Mouse (Mus musculus) MEL (cell line): ENCODE data around the gene Col4a4.

ENCODE experiments used
- CTCF ChIP-seq, 3 experiments: IDR thresholded peaks in 2 of 3; conservative IDR thresholded peaks in 1 of 3; 2 replicates each; pipeline ENCODE4 v1.5.1; 2011 to 2012; ENCODE audit warnings: low read length in 3 of 3, low read depth in 2 of 3, mild to moderate bottlenecking in 2 of 3, improper control_type of control experiment in 1 of 3, inconsistent platforms in 1 of 3, mixed read lengths in 1 of 3, moderate library complexity in 1 of 3; ENCODE audit not compliant: control insufficient read depth in 1 of 3, insufficient read depth in 1 of 3, poor library complexity in 1 of 3, severe bottlenecking in 1 of 3
- E2F4 ChIP-seq: IDR thresholded peaks from 2 replicates; pipeline ENCODE4 v1.6.1; 2011; ENCODE audit warnings: low read depth, low read length, improper control_type of control experiment, borderline replicate concordance
- HCFC1 ChIP-seq: IDR thresholded peaks from 2 replicates; pipeline ENCODE4 v1.6.1; 2012; ENCODE audit warnings: low read depth, mild to moderate bottlenecking, inconsistent platforms, low read length, improper control_type of control experiment, moderate library complexity
- MAZ ChIP-seq: IDR thresholded peaks from 2 replicates; pipeline ENCODE4 v1.6.1; 2012; ENCODE audit warnings: low read depth, mild to moderate bottlenecking, inconsistent platforms, low read length, improper control_type of control experiment
- MEF2A ChIP-seq: IDR thresholded peaks from 2 replicates; pipeline ENCODE4 v1.6.1; 2014; ENCODE audit warnings: low read depth, mild to moderate bottlenecking, inconsistent platforms, low read length, improper control_type of control experiment; ENCODE audit not compliant: poor library complexity, insufficient replicate concordance, severe bottlenecking; ENCODE audit errors: extremely low read depth
- MYB ChIP-seq: IDR thresholded peaks from 2 replicates; pipeline ENCODE4 v1.6.1; 2011; ENCODE audit warnings: mild to moderate bottlenecking, low read depth, low read length, improper control_type of control experiment
- POLR2A ChIP-seq, 2 experiments: IDR thresholded peaks; 2 replicates each; pipeline ENCODE4 v1.6.1; 2011 to 2012; ENCODE audit warnings: low read length in 2 of 2, mild to moderate bottlenecking in 2 of 2, control low read depth in 1 of 2, improper control_type of control experiment in 1 of 2, low read depth in 1 of 2, moderate library complexity in 1 of 2; ENCODE audit not compliant: control insufficient read depth in 1 of 2, insufficient read depth in 1 of 2, poor library complexity in 1 of 2
- ZMIZ1 ChIP-seq: IDR thresholded peaks from 2 replicates; pipeline ENCODE4 v1.6.1; 2012; ENCODE audit warnings: low read depth, mild to moderate bottlenecking, inconsistent platforms, low read length, improper control_type of control experiment, moderate library complexity
- ZNF384 ChIP-seq: IDR thresholded peaks from 2 replicates; pipeline ENCODE4 v1.6.1; 2012; ENCODE audit warnings: low read depth, mild to moderate bottlenecking, inconsistent platforms, low read length, improper control_type of control experiment

GRCm38 (mm10) chr1:82569405-82569804 lies 17.2 kb downstream of the Col4a4 start:
- TF ChIP-seq MYB (no peak), MEF2A (no peak), ZMIZ1 (no peak), MAZ (no peak), CTCF (IDR thresholded peaks at IDR 0.05 in 2 of 3, conservative IDR thresholded peaks at IDR 0.05 in 1 of 3; ENCODE audit: control insufficient read depth in 1 of 3, insufficient read depth in 1 of 3, low read depth in 2 of 3, low read length in 3 of 3, poor library complexity in 1 of 3, severe bottlenecking in 1 of 3) (no peak), ZNF384 (no peak), E2F4 (no peak), HCFC1 (no peak), POLR2A (IDR thresholded peaks at IDR 0.05; ENCODE audit: control insufficient read depth in 1 of 2, insufficient read depth in 1 of 2, low read depth in 1 of 2, low read length in 2 of 2, poor library complexity in 1 of 2) (no peak)
